Mouse (Mus musculus): Measurements from ENCODE around the gene Fyttd1. TPM values are rescaled to one million over a fixed set of nuclear protein-coding genes. Genes with fewer than 3 reads are reported as not detected.
"Not testable (repeated sequence)": the region's sequence is repeated elsewhere in the genome, so short reads cannot be mapped to it uniquely, and the experiment has no call there.

The Fyttd1 gene
- polyA plus RNA-seq, 2 experiments = 9.8 to 33.3 TPM

DNA sequence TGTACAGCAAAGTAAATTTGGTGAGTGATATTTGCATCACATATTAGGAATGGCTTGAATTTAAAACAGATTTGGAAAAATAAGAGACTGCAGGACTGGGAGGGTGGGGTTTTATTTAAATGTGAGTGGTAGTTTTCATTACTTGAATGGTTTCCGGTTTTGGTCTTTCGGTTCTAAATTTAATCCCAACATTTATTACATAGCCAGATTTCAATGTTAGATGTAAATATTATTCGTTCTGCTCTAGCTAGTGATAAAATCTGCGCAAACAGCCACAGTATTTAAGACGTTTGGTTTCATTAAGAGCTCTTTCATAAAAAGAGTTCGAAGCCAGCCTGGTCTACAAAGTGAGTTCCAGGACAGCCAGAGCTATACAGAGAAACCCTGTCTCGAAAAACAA, 35.9 kb downstream of the Fyttd1 start:
- no peak for ATAC-seq (ENCODE audit: insufficient read depth)
- Histone ChIP-seq H3K36me3 (replicated peaks; ENCODE audit: control insufficient read depth, insufficient read depth, low read depth) (no peaks in the 10 kb centered on the region), H3K4me1 (replicated peaks; ENCODE audit: control insufficient read depth in 2 of 2, insufficient read depth in 2 of 2, low read length in 1 of 2) (peaks cover 2 to 5% of the 10 kb centered on the region in 2 experiments), H3K4me3 (ENCODE audit: insufficient read depth in 1 of 2, low read depth in 2 of 2, low read length in 2 of 2) (peak overlapping the region in 1 of 2 experiments; percentile 84; a peak in 2 of 4 replicates), H3K9me3 (ENCODE audit: control insufficient read depth, low read length) (no peaks in the 10 kb centered on the region), H3K27me3 (ENCODE audit: control insufficient read depth, insufficient read depth, low read length) (no peaks in the 10 kb centered on the region), H3K27ac (no peak overlapping the region), H3K4me2 (ENCODE audit: low read depth) (peak overlapping the region; percentile 83), H3K9ac (replicated peaks) (peak overlapping the region; percentile 86)
- DNase-seq (ENCODE audit: low read depth in 3 of 3, low spot score in 3 of 3) = no peak
- WGBS (ENCODE audit: insufficient replicate concordance) = 55% methylated on average over 7 of the region's 7 CpGs
- no peak for TF ChIP-seq EP300 (IDR thresholded peaks at IDR 0.05; ENCODE audit: low read depth)
- no peak for TF ChIP-seq CTCF (IDR thresholded peaks at IDR 0.05; ENCODE audit: low read depth)

DNA sequence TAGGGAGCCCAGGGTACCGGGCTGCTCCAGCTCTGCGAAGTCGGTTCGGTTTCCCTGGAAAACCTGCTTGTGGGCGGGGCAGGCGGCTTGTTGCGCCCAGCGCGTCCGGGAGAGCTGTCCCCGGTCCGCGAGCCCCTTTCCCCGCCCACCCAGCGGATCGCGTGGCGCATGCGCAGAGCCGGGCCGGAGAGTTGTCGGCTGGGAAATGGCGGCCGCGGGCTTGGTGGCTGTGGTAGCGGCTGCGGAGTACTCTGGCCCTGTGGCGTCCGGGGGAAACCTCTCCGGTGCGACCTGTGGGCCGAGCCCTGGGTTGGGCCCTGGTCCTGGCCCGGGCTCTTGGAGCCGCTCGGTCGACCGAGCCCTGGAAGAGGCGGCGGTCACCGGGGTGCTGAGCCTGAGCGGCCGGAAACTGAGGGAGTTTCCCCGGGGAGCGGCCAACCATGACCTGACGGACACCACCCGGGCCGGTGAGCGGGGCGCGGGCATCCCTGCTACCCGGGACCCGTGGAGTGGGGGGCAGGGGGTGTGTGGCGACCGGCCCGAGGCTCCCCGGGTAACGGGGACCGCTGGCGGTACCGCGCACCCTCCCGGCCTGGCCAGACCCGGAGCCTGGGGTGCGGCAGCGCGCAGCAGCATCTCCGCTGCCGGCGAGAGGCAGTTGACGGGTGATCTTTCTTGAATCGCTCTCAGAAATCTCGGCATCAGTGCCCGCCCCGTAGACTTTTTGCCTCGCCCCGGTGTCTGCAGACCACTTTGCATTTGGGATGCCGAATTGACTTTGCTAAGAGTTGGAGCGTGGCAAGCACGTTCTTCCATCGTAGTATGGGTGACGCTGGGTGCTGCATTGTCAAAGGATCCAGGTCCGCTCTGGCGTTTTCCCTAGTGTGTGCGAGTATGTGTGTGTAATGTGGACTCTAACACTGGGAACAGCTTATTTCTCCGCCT, 36.9 kb downstream of the Fyttd1 start, which contains the start of gene Lrch3:
Lrch3 (plus strand) TSS at position 164 of the 945 bp plus-strand sequence.
- H3K9ac ChIP-seq (replicated peaks) = peak within 1 kb of the TSS; percentile 86
- H3K4me2 ChIP-seq (ENCODE audit: low read depth) = peak within 1 kb of the TSS; percentile 83
- H3K4me3 ChIP-seq (ENCODE audit: insufficient read depth in 1 of 2, low read depth in 2 of 2, low read length in 2 of 2) = peak within 1 kb of the TSS; percentile 84 to 96
- H3K27me3 ChIP-seq (ENCODE audit: control insufficient read depth, insufficient read depth, low read length) = no peaks in the 10 kb centered on the region
- H3K4me1 ChIP-seq (replicated peaks; ENCODE audit: control insufficient read depth in 2 of 2, insufficient read depth in 2 of 2, low read length in 1 of 2) = peaks cover 2 to 5% of the 10 kb centered on the region in 2 experiments
- WGBS (ENCODE audit: insufficient replicate concordance) = under 1% methylated on average over 85 of the region's 85 CpGs
- TF ChIP-seq EP300 (IDR thresholded peaks at IDR 0.05; ENCODE audit: low read depth) = no peak
- TF ChIP-seq CTCF (IDR thresholded peaks at IDR 0.05; ENCODE audit: low read depth) = no peak
- H3K27ac ChIP-seq = peak within 1 kb of the TSS; percentile 40
- peak; percentile 91 for ATAC-seq (ENCODE audit: insufficient read depth)
- no peaks in the 10 kb centered on the region for H3K9me3 ChIP-seq (ENCODE audit: control insufficient read depth, low read length)
- peak; percentile 79 to 87 (median 83) for DNase-seq (ENCODE audit: low read depth in 3 of 3, low spot score in 3 of 3)
- H3K36me3 ChIP-seq (replicated peaks; ENCODE audit: control insufficient read depth, insufficient read depth, low read depth) = no peaks in the 10 kb centered on the region

DNA sequence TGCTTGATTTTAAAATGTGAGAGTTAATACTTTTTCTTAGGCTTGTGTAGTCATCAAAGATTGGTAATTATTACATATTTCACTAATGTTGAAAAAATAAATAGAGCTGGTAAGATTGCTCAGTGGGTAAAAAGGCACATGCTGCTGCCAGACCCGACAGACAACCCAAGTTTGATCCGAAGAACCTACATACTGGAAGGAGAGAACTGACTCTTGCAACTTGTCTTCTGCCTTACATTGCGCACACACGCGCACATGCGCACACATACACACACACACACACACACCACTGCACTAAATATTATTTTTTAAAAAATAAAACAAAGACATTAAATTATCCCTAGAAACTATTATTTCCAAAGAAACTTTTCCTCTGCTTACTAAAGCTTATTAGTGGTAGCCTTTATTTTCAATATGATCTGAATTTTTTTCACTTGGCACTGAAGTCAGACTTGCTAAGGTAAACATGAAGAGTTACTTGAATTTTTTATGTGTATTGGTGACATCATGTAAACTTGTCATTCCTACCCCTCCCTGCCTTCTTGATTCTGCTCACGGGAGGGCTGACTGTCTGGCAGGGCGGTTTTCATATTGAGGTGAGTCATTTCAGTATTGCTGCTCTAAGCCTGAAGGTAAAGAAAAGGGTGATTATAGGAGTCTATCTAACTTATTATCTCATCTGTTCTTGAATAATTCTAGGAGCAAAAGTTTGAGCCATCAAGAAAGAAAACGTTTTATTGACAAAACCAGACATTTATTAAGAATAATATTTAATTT, 38.2 kb downstream of the Fyttd1 start:
- Histone ChIP-seq H3K4me3 (ENCODE audit: insufficient read depth in 1 of 2, low read depth in 2 of 2, low read length in 2 of 2) (peak overlapping the region; percentile 32 to 84; a peak in 3 of 4 replicates), H3K36me3 (replicated peaks; ENCODE audit: control insufficient read depth, insufficient read depth, low read depth) (no peaks in the 10 kb centered on the region), H3K4me2 (ENCODE audit: low read depth) (peak overlapping the region; percentile 83), H3K4me1 (replicated peaks; ENCODE audit: control insufficient read depth in 2 of 2, insufficient read depth in 2 of 2, low read length in 1 of 2) (peaks cover 2 to 5% of the 10 kb centered on the region in 2 experiments), H3K27me3 (ENCODE audit: control insufficient read depth, insufficient read depth, low read length) (no peaks in the 10 kb centered on the region), H3K27ac (no peak overlapping the region), H3K9ac (replicated peaks) (peak overlapping the region; percentile 86; the same call in 1 of the 2 replicates), H3K9me3 (ENCODE audit: control insufficient read depth, low read length) (no peaks in the 10 kb centered on the region)
- no peak for TF ChIP-seq CTCF (IDR thresholded peaks at IDR 0.05; ENCODE audit: low read depth)
- TF ChIP-seq EP300 (IDR thresholded peaks at IDR 0.05; ENCODE audit: low read depth) = no peak
- WGBS (ENCODE audit: insufficient replicate concordance) = 62% methylated on average over 9 of the region's 9 CpGs
- DNase-seq (ENCODE audit: low read depth in 3 of 3, low spot score in 3 of 3) (no peak), ATAC-seq (ENCODE audit: insufficient read depth) (no peak)

DNA sequence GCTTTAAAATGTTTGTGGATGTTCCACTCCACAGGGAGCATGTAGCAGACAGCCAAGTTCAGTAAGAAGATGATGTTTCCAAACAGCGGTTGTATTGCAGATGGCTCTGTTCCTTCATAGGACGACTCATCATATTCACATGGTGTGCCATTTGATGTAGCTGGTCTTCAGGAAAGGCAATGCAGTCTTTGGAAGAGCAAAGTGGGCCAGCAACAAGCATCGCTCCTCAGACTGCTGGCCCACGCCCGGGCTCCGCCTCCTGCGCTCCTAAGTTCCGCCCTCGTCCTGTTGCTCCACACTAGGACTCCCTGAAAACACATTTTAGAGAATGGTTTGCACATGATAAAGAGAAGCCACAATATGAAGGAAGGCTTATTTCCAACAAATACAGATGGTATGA, 49.3 kb downstream of the Fyttd1 start:
- H3K4me2 ChIP-seq (ENCODE audit: low read depth); H3K4me1 ChIP-seq (replicated peaks; ENCODE audit: control insufficient read depth in 2 of 2, insufficient read depth in 2 of 2, low read length in 1 of 2); DNase-seq (ENCODE audit: low read depth in 3 of 3, low spot score in 3 of 3); H3K4me3 ChIP-seq (ENCODE audit: insufficient read depth in 1 of 2, low read depth in 2 of 2, low read length in 2 of 2); H3K9ac ChIP-seq (replicated peaks); H3K36me3 ChIP-seq (replicated peaks; ENCODE audit: control insufficient read depth, insufficient read depth, low read depth); ATAC-seq (ENCODE audit: insufficient read depth); H3K27ac ChIP-seq; H3K9me3 ChIP-seq (ENCODE audit: control insufficient read depth, low read length); H3K27me3 ChIP-seq (ENCODE audit: control insufficient read depth, insufficient read depth, low read length): not testable (repeated sequence)
- 85% methylated on average over 9 of the region's 9 CpGs for WGBS (ENCODE audit: insufficient replicate concordance)

DNA sequence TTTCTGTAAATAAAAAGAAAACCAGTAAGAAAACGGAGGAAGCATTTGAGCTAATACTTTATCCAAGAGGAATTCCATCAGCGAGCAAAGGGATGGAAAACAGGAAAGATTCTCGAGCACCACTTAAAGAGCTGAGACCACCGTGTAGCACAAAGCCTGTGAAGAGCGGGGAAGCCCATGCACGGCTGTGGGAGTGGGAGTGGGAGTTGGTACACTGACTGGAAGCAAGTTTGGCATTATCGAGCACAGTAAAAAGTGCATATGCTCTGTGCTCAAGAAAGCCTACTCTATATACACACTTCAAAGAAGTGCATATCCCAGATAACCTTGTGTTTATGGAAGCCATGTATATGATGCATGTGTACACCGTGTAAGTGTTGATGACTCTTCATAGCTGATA, 49.7 kb downstream of the Fyttd1 start:
- H3K4me2 ChIP-seq (ENCODE audit: low read depth) = no peak overlapping the region
- no peak overlapping the region for H3K4me3 ChIP-seq (ENCODE audit: insufficient read depth in 1 of 2, low read depth in 2 of 2, low read length in 2 of 2)
- DNase-seq (ENCODE audit: low read depth in 3 of 3, low spot score in 3 of 3) (no peak), ATAC-seq (ENCODE audit: insufficient read depth) (no peak)
- 85% methylated on average over 8 of the region's 8 CpGs for WGBS (ENCODE audit: insufficient replicate concordance)
- no peaks in the 10 kb centered on the region for H3K27me3 ChIP-seq (ENCODE audit: control insufficient read depth, insufficient read depth, low read length)
- H3K36me3 ChIP-seq (replicated peaks; ENCODE audit: control insufficient read depth, insufficient read depth, low read depth) = no peaks in the 10 kb centered on the region; the same call in 1 of the 2 replicates
- no peak overlapping the region for H3K9ac ChIP-seq (replicated peaks)
- no peaks in the 10 kb centered on the region for H3K4me1 ChIP-seq (replicated peaks; ENCODE audit: control insufficient read depth in 2 of 2, insufficient read depth in 2 of 2, low read length in 1 of 2)
- TF ChIP-seq CTCF (IDR thresholded peaks at IDR 0.05; ENCODE audit: low read depth) (no peak), EP300 (IDR thresholded peaks at IDR 0.05; ENCODE audit: low read depth) (no peak)
- no peak overlapping the region for H3K27ac ChIP-seq
- no peaks in the 10 kb centered on the region for H3K9me3 ChIP-seq (ENCODE audit: control insufficient read depth, low read length)

Measured in liver, embryonic 14.5 days (tissue).